Mouse (Mus musculus) lung, adult 10 weeks (tissue): ENCODE data around the gene Arhgdib. TPM values are rescaled to one million over a fixed set of nuclear protein-coding genes. Genes with fewer than 3 reads are reported as not detected.

ENCODE experiments used
- polyA plus RNA-seq: library from polyadenylated mRNA; stranded (reverse); fragments of 350-450 nt; fragmentation: Illumina TruSeq; extraction: RNeasy Lipid Tissue Mini Kit (QIAGEN cat#74804); gene quantifications from one replicate; pipeline ENCODE4 v1.2.3, GENCODE M21; 2014; ENCODE audit warnings: low read depth, low replicate concordance; ENCODE audit not compliant: insufficient read depth

Gene Arhgdib
- polyA plus RNA-seq, result 187 TPM

GRCm38 (mm10) chr6:136941051-136942021 lies at the start of gene Arhgdib:
Gene Arhgdib (minus strand): TSS chr6:136941899.

GRCm38 (mm10) chr6:136923532-136923931 lies 18.2 kb downstream of the Arhgdib start, which contains the start of gene Pde6h:
Gene Pde6h (plus strand): TSS chr6:136923832.

GRCm38 (mm10) chr6:136922080-136922479 lies 19.6 kb downstream of the Arhgdib start, which contains the start of gene Erp27:
Gene Erp27 (minus strand): TSS chr6:136922180.

DNA sequence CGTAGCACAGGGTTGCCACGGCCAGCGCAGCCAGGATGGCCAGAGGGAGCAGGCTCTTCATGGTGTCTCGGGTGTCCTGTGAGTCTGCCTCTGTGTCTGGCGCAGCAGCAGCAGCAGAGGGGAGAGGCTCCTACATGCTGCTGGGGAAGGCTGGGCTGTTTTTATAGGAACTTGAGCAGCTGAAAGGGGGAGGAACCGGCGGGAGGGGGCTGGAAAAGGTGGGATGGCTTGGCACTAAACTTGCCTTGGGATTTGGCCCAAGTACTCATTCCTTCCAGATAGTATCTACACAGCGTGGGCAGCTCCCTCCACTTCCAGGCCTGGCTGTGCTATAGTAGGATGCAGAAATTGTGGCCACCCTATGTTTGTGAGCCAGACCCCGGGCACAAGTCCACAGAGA lies 66.0 kb downstream of the Arhgdib start, which contains the start of gene Mgp:
Mgp (minus strand) TSS at position 154 of the 400 bp plus-strand sequence.

Other genes with a start within 250 kb of the Arhgdib start
- gene Gucy2c, start 160.1 kb downstream of the Arhgdib start, polyA plus RNA-seq, result 0.06 TPM
- gene Hist4h4, start 137.5 kb downstream of the Arhgdib start, polyA plus RNA-seq, result not detected
- 83.2 TPM for gene H2afj, start 133.7 kb downstream of the Arhgdib start, polyA plus RNA-seq
- 0.93 TPM for gene BC049715, start 114.3 kb downstream of the Arhgdib start, polyA plus RNA-seq
- gene Wbp11, start 113.7 kb downstream of the Arhgdib start, polyA plus RNA-seq, result 21.4 TPM
- 0.27 TPM for gene Smco3, start 106.4 kb downstream of the Arhgdib start, polyA plus RNA-seq
- gene Art4, start 84.2 kb downstream of the Arhgdib start, polyA plus RNA-seq, result 13.4 TPM
- 4,570 TPM for gene Mgp, start 66.1 kb downstream of the Arhgdib start, polyA plus RNA-seq
- gene Erp27, start 19.7 kb downstream of the Arhgdib start, polyA plus RNA-seq, result 0.62 TPM
- gene Pde6h, start 18.1 kb downstream of the Arhgdib start, polyA plus RNA-seq, result 0.66 TPM
- gene Rerg, start 228.6 kb upstream of the Arhgdib start, polyA plus RNA-seq, result 15.5 TPM